Mouse (Mus musculus): ENCODE data around the gene Dusp1. TPM values are rescaled to one million over a fixed set of nuclear protein-coding genes. Genes with fewer than 3 reads are reported as not detected.
A peak's percentile ranks its signal among the peaks of the same experiment; 100 is the strongest.

Dusp1 gene
- 21.7 and 28.8 TPM in 2 replicates for polyA plus RNA-seq (2016; fragmentation: Nextera tagmentation; extraction: Ambion mirVana)

- no peak for DNase-seq (ENCODE audit: low spot score)
- Histone ChIP-seq H3K27me3 (ENCODE audit: low read depth, poor library complexity, severe bottlenecking) (no peaks in the 10 kb centered on the region), H3K27ac (replicated peaks) (peak within 1 kb of the TSS; percentile 95), H3K4me1 (peaks cover 47% of the 10 kb centered on the region), H3K4me3 (peak within 1 kb of the TSS; percentile 92), H3K9me3 (replicated peaks) (peaks cover 8% of the 10 kb centered on the region; the same call in 1 of the 2 replicates), H3K36me3 (peaks cover 37% of the 10 kb centered on the region)
- 1% methylated on average over 25 of the region's 25 CpGs for WGBS
These were observed at the start of gene Dusp1 for GRCm38 (mm10) chr17:26561651-26562181. Gene Dusp1, minus strand, starts transcription at chr17:26562128.

DNA sequence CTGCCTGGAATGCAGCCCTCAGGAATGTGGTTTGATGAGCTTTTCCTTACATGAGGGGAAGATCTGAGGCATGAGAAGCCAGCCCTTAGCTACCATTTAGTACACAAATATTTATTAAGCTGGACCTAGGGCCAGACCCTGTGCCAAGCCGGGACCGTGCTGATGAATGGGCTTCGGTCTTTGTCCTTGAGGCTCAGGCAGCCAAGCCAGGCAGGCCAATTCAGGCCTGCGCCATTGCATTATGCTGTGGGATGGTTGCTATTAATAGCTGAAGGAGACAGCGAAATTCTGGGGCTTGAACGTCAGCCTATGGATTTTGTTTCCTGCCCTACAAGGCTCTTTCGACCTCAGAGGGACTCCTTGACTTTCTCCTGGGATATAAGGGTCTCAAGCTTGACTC, 49.4 kb upstream of the Dusp1 start:
- Histone ChIP-seq H3K27me3 (ENCODE audit: low read depth, poor library complexity, severe bottlenecking) (no peaks in the 10 kb centered on the region), H3K4me1 (no peaks in the 10 kb centered on the region), H3K4me3 (no peak overlapping the region), H3K9me3 (replicated peaks) (no peaks in the 10 kb centered on the region), H3K36me3 (peaks cover 86% of the 10 kb centered on the region), H3K27ac (replicated peaks) (no peak overlapping the region)
- DNase-seq (ENCODE audit: low spot score), result no peak
- 93% methylated on average over 7 of the region's 7 CpGs for WGBS

- Histone ChIP-seq H3K27ac (replicated peaks) (no peak overlapping the region), H3K4me1 (no peaks in the 10 kb centered on the region), H3K9me3 (replicated peaks) (no peaks in the 10 kb centered on the region), H3K36me3 (peaks cover 85% of the 10 kb centered on the region), H3K4me3 (no peak overlapping the region), H3K27me3 (ENCODE audit: low read depth, poor library complexity, severe bottlenecking) (no peaks in the 10 kb centered on the region)
- 87% methylated on average over 8 of the region's 8 CpGs for WGBS
- DNase-seq (ENCODE audit: low spot score), result no peak
These were observed 47.9 kb upstream of the Dusp1 start for GRCm38 (mm10) chr17:26609820-26610219.

- no peaks in the 10 kb centered on the region for H3K9me3 ChIP-seq (replicated peaks)
- 98% methylated on average over 8 of the region's 8 CpGs for WGBS
- H3K36me3 ChIP-seq, result peaks cover 78% of the 10 kb centered on the region
- H3K4me3 ChIP-seq, result no peak overlapping the region
- H3K4me1 ChIP-seq, result no peaks in the 10 kb centered on the region
- H3K27me3 ChIP-seq (ENCODE audit: low read depth, poor library complexity, severe bottlenecking), result no peaks in the 10 kb centered on the region
- no peak for DNase-seq (ENCODE audit: low spot score)
- H3K27ac ChIP-seq (replicated peaks), result no peak overlapping the region
These were observed 46.9 kb upstream of the Dusp1 start for GRCm38 (mm10) chr17:26608877-26609276.

DNA sequence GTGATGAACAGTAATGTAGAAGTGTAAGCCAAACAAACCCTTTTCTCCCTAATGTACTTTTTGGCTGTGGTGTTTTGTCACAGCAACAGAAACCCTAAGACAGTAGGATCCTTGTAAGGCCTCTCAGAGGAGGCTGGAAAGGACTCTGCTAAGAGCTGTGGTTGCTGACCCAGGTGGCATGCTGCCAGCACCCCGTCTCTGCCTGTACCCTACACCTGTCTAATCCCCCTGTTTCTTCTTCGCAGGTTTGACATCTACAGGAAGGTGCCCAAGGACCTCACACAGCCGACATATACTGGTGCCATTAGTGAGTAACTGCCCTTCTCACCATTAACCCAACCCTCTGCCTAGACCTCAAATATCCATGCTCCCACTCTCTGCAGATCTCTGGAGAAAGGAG, 46.4 kb upstream of the Dusp1 start:
- H3K27me3 ChIP-seq (ENCODE audit: low read depth, poor library complexity, severe bottlenecking), result no peaks in the 10 kb centered on the region
- no peak overlapping the region for H3K4me3 ChIP-seq
- DNase-seq (ENCODE audit: low spot score), result no peak
- H3K4me1 ChIP-seq, result no peaks in the 10 kb centered on the region
- WGBS, result 95% methylated on average over 3 of the region's 3 CpGs
- H3K9me3 ChIP-seq (replicated peaks), result no peaks in the 10 kb centered on the region
- no peak overlapping the region for H3K27ac ChIP-seq (replicated peaks)
- peaks cover 77% of the 10 kb centered on the region for H3K36me3 ChIP-seq

GRCm38 (mm10) chr17:26606516-26606915, 44.6 kb upstream of the Dusp1 start:
- Histone ChIP-seq H3K36me3 (peaks cover 68% of the 10 kb centered on the region), H3K27ac (replicated peaks) (no peak overlapping the region), H3K4me3 (no peak overlapping the region), H3K9me3 (replicated peaks) (no peaks in the 10 kb centered on the region), H3K27me3 (ENCODE audit: low read depth, poor library complexity, severe bottlenecking) (no peaks in the 10 kb centered on the region), H3K4me1 (peaks cover 9% of the 10 kb centered on the region)
- 92% methylated on average over 2 of the region's 2 CpGs for WGBS
- no peak for DNase-seq (ENCODE audit: low spot score)

DNA sequence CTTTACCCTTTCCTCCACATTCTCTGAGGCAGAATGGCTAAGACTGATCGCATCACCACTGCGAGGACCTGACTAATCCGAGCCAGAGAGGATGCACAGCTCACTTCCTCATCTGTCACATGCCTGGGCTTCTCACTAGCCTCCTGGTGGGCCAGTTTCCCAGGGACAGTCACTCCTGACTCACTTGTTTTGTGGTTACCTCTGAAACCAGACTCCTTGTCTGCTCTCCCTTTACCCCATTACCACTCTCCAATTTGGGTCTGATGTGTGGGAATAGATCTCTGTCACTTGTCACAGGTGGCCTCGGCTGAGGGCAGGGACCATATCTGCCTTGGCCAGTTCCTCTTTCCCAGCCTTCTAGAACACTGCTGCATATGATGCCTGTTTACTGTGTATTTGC, 43.7 kb upstream of the Dusp1 start:
- H3K27ac ChIP-seq (replicated peaks), result no peak overlapping the region
- H3K4me3 ChIP-seq, result no peak overlapping the region
- no peaks in the 10 kb centered on the region for H3K9me3 ChIP-seq (replicated peaks)
- H3K36me3 ChIP-seq, result peaks cover 59% of the 10 kb centered on the region
- H3K4me1 ChIP-seq, result peaks cover 18% of the 10 kb centered on the region
- no peaks in the 10 kb centered on the region for H3K27me3 ChIP-seq (ENCODE audit: low read depth, poor library complexity, severe bottlenecking)
- WGBS, result 95% methylated on average over 4 of the region's 4 CpGs
- no peak for DNase-seq (ENCODE audit: low spot score)

GRCm38 (mm10) chr17:26603311-26603710, 41.4 kb upstream of the Dusp1 start:
- H3K27me3 ChIP-seq (ENCODE audit: low read depth, poor library complexity, severe bottlenecking), result no peaks in the 10 kb centered on the region
- no peak for DNase-seq (ENCODE audit: low spot score)
- H3K4me1 ChIP-seq, result peaks cover 19% of the 10 kb centered on the region
- H3K36me3 ChIP-seq, result peaks cover 36% of the 10 kb centered on the region
- no peak overlapping the region for H3K4me3 ChIP-seq
- no peaks in the 10 kb centered on the region for H3K9me3 ChIP-seq (replicated peaks)
- no peak overlapping the region; the same call in 1 of the 2 replicates for H3K27ac ChIP-seq (replicated peaks)
- 88% methylated on average over 8 of the region's 8 CpGs for WGBS

DNA sequence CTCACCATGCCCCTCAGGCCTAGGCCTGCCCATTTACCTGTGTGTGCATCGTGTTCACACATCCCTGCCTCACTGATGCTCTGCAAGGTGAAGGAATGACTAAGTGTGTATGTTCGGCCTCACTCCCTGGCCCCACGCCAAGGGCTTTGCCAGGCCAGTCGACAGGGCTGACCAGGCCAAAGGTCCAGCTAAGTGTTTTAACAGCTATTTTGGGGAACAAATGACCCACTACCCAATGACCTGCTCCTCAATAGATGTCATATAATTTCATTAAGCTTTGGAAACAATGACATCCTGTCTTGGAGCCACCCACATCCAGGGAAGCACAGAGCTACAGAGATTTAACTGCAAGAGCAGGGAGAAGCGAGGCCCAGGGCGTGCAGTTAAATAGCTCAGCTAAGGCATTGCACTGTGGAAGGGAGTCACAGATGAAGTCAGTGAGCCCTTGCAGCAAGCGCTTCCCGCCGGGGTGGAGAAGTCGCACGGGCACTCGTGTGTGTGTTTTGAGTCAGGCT, 40.5 kb upstream of the Dusp1 start:
- H3K4me3 ChIP-seq, result no peak overlapping the region
- peak overlapping the region; percentile 42 for H3K27ac ChIP-seq (replicated peaks)
- 84% methylated on average over 12 of the region's 12 CpGs for WGBS
- no peaks in the 10 kb centered on the region for H3K9me3 ChIP-seq (replicated peaks)
- no peaks in the 10 kb centered on the region for H3K27me3 ChIP-seq (ENCODE audit: low read depth, poor library complexity, severe bottlenecking)
- H3K4me1 ChIP-seq, result peaks cover 19% of the 10 kb centered on the region
- H3K36me3 ChIP-seq, result peaks cover 29% of the 10 kb centered on the region
- no peak for DNase-seq (ENCODE audit: low spot score)

DNA sequence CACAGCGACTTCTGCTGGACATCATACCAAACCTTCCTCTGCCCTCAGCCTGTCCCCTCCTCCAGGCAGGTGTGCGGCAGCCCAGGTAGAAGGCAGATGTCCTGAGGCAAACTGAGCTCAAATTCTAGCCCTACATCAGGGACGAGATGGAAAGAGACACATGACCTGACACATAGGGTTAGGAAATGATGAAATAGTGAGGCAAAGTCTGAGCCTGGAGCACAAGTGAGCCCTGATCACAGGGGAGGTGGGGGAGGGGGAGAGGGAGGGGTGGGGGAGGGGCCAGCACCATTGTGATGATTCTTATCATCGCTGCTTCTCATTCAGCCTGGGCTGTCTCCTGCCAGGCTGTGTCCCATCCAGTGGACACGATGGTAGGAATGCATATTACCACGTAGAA, 40.0 kb upstream of the Dusp1 start:
- H3K9me3 ChIP-seq (replicated peaks), result no peaks in the 10 kb centered on the region
- H3K27ac ChIP-seq (replicated peaks), result peak overlapping the region; percentile 42
- H3K4me3 ChIP-seq, result no peak overlapping the region
- WGBS, result 54% methylated on average over 6 of the region's 6 CpGs
- no peak for DNase-seq (ENCODE audit: low spot score)
- peaks cover 19% of the 10 kb centered on the region for H3K4me1 ChIP-seq
- H3K36me3 ChIP-seq, result peaks cover 27% of the 10 kb centered on the region
- no peaks in the 10 kb centered on the region for H3K27me3 ChIP-seq (ENCODE audit: low read depth, poor library complexity, severe bottlenecking)

DNA sequence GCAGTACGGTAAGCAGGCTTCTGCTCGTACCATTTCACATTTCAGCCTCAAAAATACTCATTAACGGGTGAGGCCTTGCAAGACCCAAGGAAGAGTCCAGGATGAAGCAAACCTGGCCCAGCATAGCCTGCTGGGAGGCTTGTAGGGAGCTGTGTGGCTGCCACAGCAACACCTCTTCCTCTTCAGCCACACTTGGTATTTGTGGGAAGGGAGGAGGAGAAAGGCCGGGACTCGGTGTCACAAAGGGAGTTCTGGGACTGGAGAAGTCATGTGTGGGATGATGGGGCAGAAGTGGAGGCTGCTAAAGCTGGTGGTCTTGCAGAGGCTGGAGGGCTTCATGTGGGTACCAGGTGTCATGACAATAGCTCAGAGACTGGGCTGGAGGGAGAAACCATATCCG, 39.6 kb upstream of the Dusp1 start:
- WGBS, result 81% methylated on average over 6 of the region's 6 CpGs
- Histone ChIP-seq H3K27ac (replicated peaks) (peak overlapping the region; percentile 42; the same call in 1 of the 2 replicates), H3K4me1 (peaks cover 19% of the 10 kb centered on the region), H3K36me3 (peaks cover 22% of the 10 kb centered on the region), H3K9me3 (replicated peaks) (no peaks in the 10 kb centered on the region), H3K4me3 (no peak overlapping the region), H3K27me3 (ENCODE audit: low read depth, poor library complexity, severe bottlenecking) (no peaks in the 10 kb centered on the region)
- no peak for DNase-seq (ENCODE audit: low spot score)

DNA sequence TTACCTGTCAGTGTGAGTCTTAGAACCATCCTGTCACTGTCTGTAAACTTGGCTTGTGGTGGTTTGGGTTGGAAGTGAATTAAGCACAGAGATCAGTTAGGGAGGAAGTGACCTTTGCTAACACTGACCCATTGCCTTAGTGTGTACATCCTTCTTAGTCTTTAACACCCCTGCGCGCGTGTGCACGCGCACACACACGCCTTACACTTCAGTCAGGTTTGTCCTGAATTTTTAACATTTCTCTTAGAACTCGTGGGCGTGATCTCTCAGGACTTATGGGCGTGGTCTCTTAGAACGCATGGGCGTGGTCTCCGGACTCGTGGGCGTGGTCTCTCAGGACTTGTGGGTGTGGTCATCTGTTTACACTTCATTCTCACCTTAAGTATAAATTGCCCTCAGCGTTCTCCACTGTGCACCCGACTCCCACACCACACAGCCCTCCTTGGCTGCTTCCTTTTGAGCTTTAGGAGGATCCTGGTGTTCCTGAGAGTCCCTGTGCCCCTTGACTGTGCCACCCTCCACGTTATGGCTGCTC, 39.1 kb upstream of the Dusp1 start:
- Histone ChIP-seq H3K4me3 (no peak overlapping the region), H3K27ac (replicated peaks) (0 out of 2 replicates have a peak overlapping the region, but pooled peaks have one; percentile 42), H3K36me3 (peaks cover 20% of the 10 kb centered on the region), H3K4me1 (peaks cover 19% of the 10 kb centered on the region), H3K27me3 (ENCODE audit: low read depth, poor library complexity, severe bottlenecking) (no peaks in the 10 kb centered on the region), H3K9me3 (replicated peaks) (no peaks in the 10 kb centered on the region)
- WGBS, result 66% methylated on average over 17 of the region's 17 CpGs
- no peak for DNase-seq (ENCODE audit: low spot score)

DNA sequence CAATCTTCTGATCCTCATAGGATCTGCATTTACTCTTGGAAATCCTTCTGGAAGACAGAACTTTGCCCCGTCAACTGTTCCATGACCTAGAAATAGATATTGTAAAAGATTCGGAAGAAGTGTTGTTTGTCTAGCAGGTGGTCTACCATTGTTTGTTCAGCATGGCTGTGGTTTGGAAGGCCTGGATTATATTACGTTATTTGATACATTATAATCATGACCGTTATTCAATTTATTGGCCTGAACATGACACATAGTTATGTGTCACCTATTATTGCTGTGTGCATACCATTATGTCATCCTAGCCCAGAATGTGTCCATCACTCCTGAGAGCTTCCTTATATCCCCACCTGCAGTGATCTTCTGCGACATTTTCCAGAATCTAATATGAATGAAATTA, 36.9 kb upstream of the Dusp1 start:
- Histone ChIP-seq H3K27ac (replicated peaks) (no peak overlapping the region), H3K4me1 (peaks cover 27% of the 10 kb centered on the region), H3K9me3 (replicated peaks) (no peaks in the 10 kb centered on the region), H3K36me3 (peaks cover 20% of the 10 kb centered on the region), H3K27me3 (ENCODE audit: low read depth, poor library complexity, severe bottlenecking) (no peaks in the 10 kb centered on the region), H3K4me3 (no peak overlapping the region)
- WGBS, result 93% methylated on average over 5 of the region's 5 CpGs
- DNase-seq (ENCODE audit: low spot score), result no peak
